Mouse (Mus musculus) stomach, embryonic 16.5 days (tissue): ENCODE data around the gene Gm11492. TPM values are rescaled to one million over a fixed set of nuclear protein-coding genes. Genes with fewer than 3 reads are reported as not detected.

Source experiments
- ATAC-seq: fragments of 200-750 bp; cut with Nextera tagmentation; 2 replicates; pipeline ENCODE4 v1.8.0; 2017; ENCODE audit warnings: moderate number of reproducible peaks, moderate TSS enrichment; ENCODE audit not compliant: insufficient read depth, low FRiP score
- H3K27ac ChIP-seq: fragments of 300-500 bp; sonication (generic); 2 replicates; pipeline ENCODE4 v1.5.1; 2014; ENCODE audit warnings: low read length
- H3K27me3 ChIP-seq: fragments of 300-500 bp; sonication (generic); 2 replicates; pipeline ENCODE4 v1.6.1; 2014; ENCODE audit warnings: low read length, control low read depth, mixed read lengths; ENCODE audit not compliant: control insufficient read depth, insufficient read depth
- H3K36me3 ChIP-seq: fragments of 300-500 bp; sonication (generic); 2 replicates; pipeline ENCODE4 v1.6.1; 2014; ENCODE audit warnings: low read length; ENCODE audit not compliant: control insufficient read depth, insufficient read depth
- H3K4me1 ChIP-seq: fragments of 300-500 bp; sonication (generic); 2 replicates; pipeline ENCODE4 v1.6.1; 2014; ENCODE audit warnings: low read length, control low read depth, mixed read lengths; ENCODE audit not compliant: control insufficient read depth, insufficient read depth
- H3K4me2 ChIP-seq: fragments of 300-500 bp; sonication (generic); 2 replicates; pipeline ENCODE4 v1.6.1; 2014; ENCODE audit warnings: low read depth, low read length, mixed read lengths
- H3K4me3 ChIP-seq: fragments of 300-500 bp; sonication (generic); replicated peaks from 2 replicates; pipeline ENCODE4 v1.5.1; 2014; ENCODE audit warnings: mild to moderate bottlenecking, low read length
- H3K9ac ChIP-seq: fragments of 300-500 bp; sonication (generic); 2 replicates; pipeline ENCODE4 v1.6.1; 2014; ENCODE audit warnings: low read length
- H3K9me3 ChIP-seq: fragments of 300-500 bp; sonication (generic); replicated peaks from 2 replicates; pipeline ENCODE4 v1.6.1; 2016; ENCODE audit warnings: low read length, control low read depth; ENCODE audit not compliant: control insufficient read depth
- WGBS: fragments of 180-500 bp; shearing (Covaris S2); extraction: QIAGEN DNeasy Blood & Tissue Kit; methylation state at CpG from one replicate; pipeline ENCODE4 v1.1.7; 2014; 5-methylcytosine and 5-hydroxymethylcytosine counted together
- polyA plus RNA-seq: library from polyadenylated mRNA; unstranded; fragments of >200 nt; fragmentation: Nextera tagmentation; extraction: Ambion mirVana; gene quantifications from 2 replicates; pipeline ENCODE4 v1.2.1, GENCODE M21; 2015

The Gm11492 gene
- polyA plus RNA-seq, 1 experiment from 2014 or later = not detected

DNA sequence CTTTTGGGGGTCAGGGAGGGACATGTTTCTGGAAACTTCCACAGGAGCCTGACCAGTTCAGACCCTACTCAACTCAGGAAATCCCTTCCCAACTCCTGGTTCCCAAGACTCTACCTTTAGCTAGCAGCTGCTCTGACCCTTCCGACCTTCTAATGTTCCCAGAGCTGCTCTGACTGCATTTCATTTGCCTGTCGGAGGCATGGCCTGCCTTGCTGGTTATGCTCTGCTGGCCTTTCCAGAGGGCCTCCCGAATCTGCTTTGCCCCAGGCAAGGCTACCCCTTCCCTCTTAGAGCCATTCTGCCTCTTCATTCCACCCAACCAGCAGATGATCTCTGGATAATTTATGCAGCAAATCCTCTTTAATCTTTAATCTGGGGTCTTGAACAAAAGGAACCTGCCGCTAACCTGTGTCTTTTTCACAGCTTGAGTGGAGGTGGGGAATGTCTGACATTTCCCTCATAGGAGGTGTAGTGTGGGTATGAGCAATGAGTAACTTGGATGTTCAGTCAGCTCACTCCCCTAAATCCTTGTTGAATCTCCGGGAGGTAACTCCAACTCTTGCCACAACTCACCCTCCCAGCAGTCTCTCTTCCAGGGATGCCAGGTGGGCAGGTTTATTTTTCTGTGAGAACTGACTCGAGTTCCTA, 11.3 kb downstream of the Gm11492 start:
- no peak for ATAC-seq
- Histone ChIP-seq H3K36me3 (no peaks in the 10 kb centered on the region), H3K4me1 (peaks cover 5% of the 10 kb centered on the region; the same call in 1 of the 2 replicates), H3K9ac (peak overlapping the region; percentile 64; the same call in 1 of the 2 replicates), H3K4me2 (peak overlapping the region; percentile 83), H3K4me3 (peak overlapping the region; percentile 56), H3K27ac (no peak overlapping the region), H3K9me3 (no peaks in the 10 kb centered on the region), H3K27me3 (no peaks in the 10 kb centered on the region)
- 27% methylated on average over 6 of the region's 6 CpGs for WGBS

DNA sequence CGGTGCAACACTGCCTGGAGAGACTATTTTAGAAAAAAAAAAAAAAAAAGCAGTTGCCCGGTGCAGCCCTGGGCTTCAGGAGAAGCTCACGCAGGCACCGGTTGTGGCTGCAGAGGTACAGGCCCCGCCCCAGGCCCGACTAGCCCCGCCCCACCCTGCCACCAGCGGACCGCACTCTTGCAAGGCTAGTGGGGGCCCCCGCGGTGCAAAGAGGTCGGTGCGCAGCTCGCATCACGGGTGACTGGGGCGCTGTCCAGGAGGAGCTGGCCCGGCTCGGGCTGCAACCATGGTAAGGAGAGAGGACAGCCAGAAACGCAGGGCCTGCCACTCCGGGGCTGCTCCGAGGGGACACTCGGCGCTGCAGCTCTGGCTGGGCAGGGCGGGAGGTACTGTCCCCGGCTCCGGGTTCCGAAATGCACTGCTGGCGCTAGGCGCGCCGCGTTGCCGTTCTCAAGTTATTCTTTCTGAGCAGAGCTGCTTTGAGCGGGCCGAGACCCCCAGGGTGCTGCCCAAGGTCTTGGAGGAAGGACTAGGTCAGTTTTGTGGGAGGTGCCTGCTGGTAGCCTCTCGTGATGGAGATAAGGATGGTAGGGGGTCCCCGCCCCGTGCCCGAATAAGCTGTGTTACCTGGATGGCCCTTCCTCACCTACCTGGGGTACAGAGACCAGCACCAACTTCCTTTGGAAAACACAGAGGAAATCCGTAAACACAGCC, 12.0 kb downstream of the Gm11492 start:
- under 1% methylated on average over 40 of the region's 40 CpGs for WGBS
- H3K4me1 ChIP-seq = peaks cover 5% of the 10 kb centered on the region; the same call in 1 of the 2 replicates
- ATAC-seq = peak; percentile 79
- H3K9me3 ChIP-seq = no peaks in the 10 kb centered on the region
- H3K4me2 ChIP-seq = peak overlapping the region; percentile 83
- H3K4me3 ChIP-seq = peak overlapping the region; percentile 56
- peak overlapping the region; percentile 64 for H3K9ac ChIP-seq
- H3K27me3 ChIP-seq = no peaks in the 10 kb centered on the region
- no peaks in the 10 kb centered on the region for H3K36me3 ChIP-seq
- peak overlapping the region; percentile 29; the same call in 1 of the 2 replicates for H3K27ac ChIP-seq

DNA sequence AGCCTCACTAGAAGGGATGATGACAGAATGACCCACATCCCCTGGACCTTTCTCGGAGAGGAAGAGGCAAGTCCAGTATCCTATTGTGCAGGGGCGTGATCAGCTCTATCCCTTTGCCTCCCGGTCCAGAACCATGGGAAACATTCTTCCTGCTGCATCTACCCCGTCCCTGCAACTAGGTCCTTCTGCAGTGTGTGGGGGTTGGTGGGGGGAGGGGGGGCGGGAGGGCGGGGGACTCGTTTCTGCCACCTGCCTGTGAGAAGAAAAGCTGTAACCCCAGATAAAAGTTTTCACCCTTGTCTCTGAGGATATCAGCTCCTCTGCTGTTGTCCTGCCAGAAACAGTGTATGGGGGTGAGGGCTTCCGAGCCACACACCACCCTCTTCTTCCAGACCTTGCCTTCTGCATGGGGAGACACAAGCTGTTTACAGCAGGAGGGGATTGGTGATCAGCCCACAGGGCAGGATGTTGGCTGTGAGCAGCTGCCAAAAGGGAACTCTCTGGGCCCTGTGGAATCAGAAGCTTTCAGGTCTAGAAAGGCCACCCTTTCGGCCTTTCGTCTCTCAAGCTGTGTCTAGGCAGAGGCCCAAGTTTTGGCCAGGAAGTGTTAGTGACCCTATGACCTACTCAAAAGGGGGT, 12.6 kb downstream of the Gm11492 start:
- Histone ChIP-seq H3K27me3 (no peaks in the 10 kb centered on the region), H3K27ac (peak overlapping the region; percentile 29; the same call in 1 of the 2 replicates), H3K4me1 (peaks cover 5% of the 10 kb centered on the region; the same call in 1 of the 2 replicates), H3K4me2 (peak overlapping the region; percentile 83), H3K9me3 (no peaks in the 10 kb centered on the region), H3K36me3 (no peaks in the 10 kb centered on the region), H3K4me3 (peak overlapping the region; percentile 56), H3K9ac (peak overlapping the region; percentile 64; the same call in 1 of the 2 replicates)
- ATAC-seq = peak; percentile 44; the same call in 1 of the 2 replicates
- WGBS = 21% methylated on average over 10 of the region's 10 CpGs

DNA sequence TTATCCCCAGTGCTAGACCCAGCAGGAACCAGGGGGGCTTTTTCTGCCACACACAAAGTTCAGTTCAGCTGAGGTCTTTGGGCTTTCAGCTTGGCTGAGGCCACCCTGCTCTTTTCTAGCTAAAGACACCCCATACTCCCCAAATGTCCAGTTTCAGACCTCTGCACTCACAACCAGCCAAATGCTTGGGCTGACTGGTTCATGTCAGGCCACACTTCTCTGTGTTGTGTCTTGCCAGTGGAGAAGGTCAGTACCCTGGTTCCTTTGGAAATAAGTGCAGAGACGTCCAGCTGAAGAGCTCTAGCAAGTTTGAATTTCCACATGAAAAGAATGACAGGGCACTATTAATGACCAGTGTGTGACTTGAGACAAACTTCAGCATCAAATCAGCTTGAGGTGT, 13.3 kb downstream of the Gm11492 start:
- Histone ChIP-seq H3K27me3 (no peaks in the 10 kb centered on the region), H3K4me2 (no peak overlapping the region), H3K36me3 (no peaks in the 10 kb centered on the region), H3K9ac (no peak overlapping the region), H3K4me1 (peaks cover 5% of the 10 kb centered on the region; the same call in 1 of the 2 replicates), H3K4me3 (no peak overlapping the region), H3K27ac (peak overlapping the region; percentile 13; the same call in 1 of the 2 replicates), H3K9me3 (no peaks in the 10 kb centered on the region)
- ATAC-seq = no peak
- WGBS = 53% methylated on average over 1 of the region's 1 CpGs

DNA sequence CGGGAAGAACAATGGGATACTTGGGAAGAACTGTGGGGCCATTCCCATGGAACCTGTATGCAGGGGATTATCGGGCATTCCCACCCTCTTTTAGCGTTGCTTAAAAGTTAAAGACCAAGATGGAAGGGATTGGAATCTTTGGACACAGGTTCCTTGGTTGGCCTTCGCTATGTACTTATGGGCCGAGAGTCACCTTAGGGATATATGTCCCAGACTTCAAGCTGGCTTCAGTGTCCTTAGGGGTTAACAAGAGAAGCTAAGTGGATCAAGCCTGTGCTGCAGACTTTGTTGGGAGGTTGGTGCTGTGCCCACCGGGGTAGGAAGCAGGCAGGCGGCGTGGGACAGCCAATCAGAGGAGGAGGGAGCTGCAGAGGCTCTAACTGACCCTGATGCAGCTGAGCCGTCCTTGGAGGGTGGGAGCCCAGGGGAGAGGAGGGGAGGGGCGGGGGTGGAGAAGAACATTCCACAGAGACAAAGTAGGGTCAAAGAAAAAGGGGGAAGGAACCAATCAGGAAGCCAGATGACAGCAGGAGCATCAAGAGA, 14.2 kb downstream of the Gm11492 start:
- H3K4me1 ChIP-seq = peaks cover 5% of the 10 kb centered on the region; the same call in 1 of the 2 replicates
- H3K9ac ChIP-seq = no peak overlapping the region
- H3K36me3 ChIP-seq = no peaks in the 10 kb centered on the region
- no peak overlapping the region for H3K4me3 ChIP-seq
- ATAC-seq = no peak
- no peaks in the 10 kb centered on the region for H3K9me3 ChIP-seq
- H3K27me3 ChIP-seq = no peaks in the 10 kb centered on the region
- no peak overlapping the region for H3K4me2 ChIP-seq
- H3K27ac ChIP-seq = no peak overlapping the region
- 47% methylated on average over 10 of the region's 10 CpGs for WGBS

DNA sequence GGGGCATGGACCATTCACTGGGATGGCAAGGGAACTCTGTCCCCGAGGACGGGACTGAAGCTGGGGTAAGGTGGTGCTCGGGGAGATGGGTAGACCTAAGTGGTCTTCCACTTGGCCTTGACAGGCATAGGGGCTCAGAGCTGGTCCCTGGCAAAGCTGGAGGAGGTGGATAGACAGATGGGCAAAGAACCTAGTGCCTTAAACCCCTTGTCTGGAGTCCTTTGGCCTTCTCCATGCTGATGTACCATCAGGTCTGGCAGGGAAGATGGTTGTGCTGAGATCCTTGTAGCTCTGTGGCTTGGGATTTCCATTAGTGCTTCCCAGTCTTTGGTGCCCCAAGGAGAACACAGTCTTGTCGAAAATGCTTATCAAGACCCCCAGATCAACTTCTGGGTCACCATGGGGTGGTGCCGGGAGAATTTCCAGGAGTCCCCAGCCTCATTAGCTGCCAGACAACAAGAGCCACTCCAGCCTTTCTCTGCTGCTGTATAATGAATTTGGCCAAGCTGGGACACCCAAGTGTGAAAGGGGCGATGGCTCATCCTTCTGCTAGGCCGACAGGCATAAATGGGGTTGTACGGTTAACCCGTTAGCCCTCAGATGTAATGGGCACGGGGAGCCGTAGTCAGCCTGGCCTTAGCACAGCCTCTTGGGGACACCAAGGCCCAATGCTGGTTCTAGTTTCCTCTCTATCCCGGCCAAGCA, 14.9 kb downstream of the Gm11492 start:
- Histone ChIP-seq H3K27me3 (no peaks in the 10 kb centered on the region), H3K9me3 (no peaks in the 10 kb centered on the region), H3K9ac (no peak overlapping the region), H3K27ac (no peak overlapping the region), H3K4me3 (no peak overlapping the region), H3K36me3 (no peaks in the 10 kb centered on the region), H3K4me1 (peaks cover 5% of the 10 kb centered on the region; the same call in 1 of the 2 replicates), H3K4me2 (no peak overlapping the region)
- WGBS = 83% methylated on average over 12 of the region's 12 CpGs
- ATAC-seq = no peak

DNA sequence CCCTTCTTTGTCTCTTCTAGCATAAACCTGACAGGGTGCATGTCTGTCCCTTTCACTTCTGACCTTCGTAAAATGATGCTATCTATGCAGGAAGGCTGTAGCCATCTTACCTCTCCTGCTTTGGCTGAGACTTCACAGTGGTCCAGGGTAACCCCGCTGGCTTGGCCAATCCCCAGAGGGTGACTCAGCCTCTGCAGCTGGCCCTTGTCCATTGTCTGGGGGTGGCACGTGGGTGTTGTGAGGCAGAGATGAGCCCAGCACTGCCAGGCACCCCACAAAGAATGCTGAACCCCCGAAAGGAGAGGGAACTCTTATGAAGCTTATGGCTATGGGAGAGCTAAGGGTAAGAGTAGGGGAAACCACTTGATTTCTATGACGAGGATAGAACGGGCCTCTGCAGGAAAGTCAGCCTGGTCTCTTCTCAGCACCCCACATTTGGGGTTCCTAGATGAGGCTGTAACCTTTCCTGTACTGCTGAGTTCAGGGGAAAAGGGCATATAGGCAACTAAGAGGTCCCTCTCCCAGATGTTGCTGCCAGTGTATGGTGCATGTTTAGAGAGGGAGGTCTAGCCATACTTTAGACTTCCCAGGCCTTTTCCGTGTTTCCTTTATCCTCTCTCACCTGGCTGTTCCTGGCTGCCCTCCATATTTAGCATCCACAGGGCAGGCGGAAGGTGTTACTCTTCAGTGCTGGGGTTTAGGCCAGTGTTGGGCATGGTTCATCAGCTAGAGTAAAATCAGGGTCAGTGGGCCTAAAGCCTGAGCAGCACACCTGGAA, 15.7 kb downstream of the Gm11492 start:
- Histone ChIP-seq H3K9ac (no peak overlapping the region), H3K36me3 (no peaks in the 10 kb centered on the region), H3K9me3 (no peaks in the 10 kb centered on the region), H3K4me2 (no peak overlapping the region), H3K4me1 (peaks cover 5% of the 10 kb centered on the region; the same call in 1 of the 2 replicates), H3K27me3 (no peaks in the 10 kb centered on the region), H3K4me3 (no peak overlapping the region), H3K27ac (no peak overlapping the region)
- ATAC-seq = no peak
- WGBS = 80% methylated on average over 8 of the region's 8 CpGs
